Mouse (Mus musculus) ovary, postnatal 14 days (tissue): ENCODE measurements around the gene Rars.

Experiments
- DNase-seq: peaks from one replicate; pipeline ENCODE4 v3.0.0; 2022; ENCODE audit warnings: low spot score

Gene Rars

DNA sequence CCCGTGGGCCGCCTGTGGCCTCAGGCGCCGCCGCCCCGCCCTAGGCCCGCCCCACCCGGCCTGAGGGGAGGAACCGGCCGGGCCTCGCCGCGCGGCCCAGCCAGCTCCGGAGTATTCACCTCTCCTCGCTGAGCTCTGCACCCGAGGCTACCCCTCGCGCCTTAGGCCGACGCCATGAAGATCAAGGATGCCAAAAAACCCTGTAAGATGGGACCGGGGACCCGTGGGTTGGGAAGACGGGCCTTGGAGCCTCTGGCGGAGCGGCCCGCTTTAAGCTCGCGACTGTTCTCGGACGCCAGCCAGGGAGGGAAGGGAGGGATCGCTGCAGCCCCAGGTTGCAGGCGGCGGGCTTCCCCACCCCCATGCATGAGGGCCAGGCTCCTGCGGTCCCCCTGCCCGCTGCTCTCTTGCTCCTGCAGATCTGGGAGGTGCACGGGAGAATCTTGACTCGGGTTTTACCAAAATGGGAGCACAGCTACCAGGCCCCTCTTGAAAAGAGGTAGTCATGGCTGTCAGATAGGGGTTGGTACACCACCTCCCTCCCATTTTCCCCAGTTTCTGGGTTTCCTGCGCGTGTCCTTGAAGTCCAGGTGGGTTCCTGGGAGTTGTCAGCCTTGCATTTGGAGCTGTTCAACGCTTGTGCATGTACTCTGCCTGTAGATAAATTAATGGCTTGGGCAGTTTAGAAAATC, 64.4 kb downstream of the Rars start:
- DNase-seq = peak; percentile 56

GRCm38 (mm10) chr11:35769188-35769745, 65.0 kb downstream of the Rars start, which contains the start of gene Pank3:
Gene Pank3, plus strand, starts transcription at chr11:35769484.
- DNase-seq = peak; percentile 87

DNA sequence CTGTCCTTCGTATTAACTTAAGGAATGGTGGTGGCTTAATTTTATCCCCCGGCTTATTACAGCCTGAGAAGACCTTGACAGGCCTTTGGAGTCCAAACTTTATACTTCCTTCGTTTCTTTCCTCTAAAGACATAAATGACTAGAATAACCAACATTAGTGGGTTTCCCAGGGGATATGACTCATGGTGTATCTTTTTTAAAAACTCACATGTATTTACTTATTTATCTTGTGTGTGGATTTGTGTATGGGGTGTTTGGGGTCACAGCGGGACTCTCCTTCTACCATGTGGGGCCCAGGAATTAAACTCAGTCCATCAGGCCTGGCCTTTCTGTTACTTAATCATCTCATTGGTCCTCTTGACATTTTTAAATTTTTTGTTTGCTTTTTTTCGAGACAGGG, 67.5 kb downstream of the Rars start:
- DNase-seq = no peak

DNA sequence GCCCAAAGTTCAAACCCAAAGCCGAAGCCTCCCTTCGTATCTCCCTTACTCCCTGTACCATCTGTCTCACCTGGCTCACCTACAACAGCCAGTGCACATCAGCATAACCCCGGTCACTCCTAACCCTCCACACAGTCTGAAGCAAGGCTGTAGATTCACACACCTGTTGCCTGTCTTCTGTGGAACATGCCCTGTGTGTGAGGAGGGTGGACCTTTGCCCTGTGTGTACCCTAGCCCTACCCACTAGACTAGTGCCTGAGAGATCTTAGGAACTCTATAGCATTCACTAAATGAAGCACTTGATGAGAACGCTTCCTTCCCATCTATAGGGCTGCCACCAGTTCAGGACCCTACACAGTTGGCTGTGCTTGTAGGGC, 73.7 kb downstream of the Rars start:
- DNase-seq = no peak

- DNase-seq = no peak
These were observed 74.2 kb downstream of the Rars start for GRCm38 (mm10) chr11:35760001-35760626.
